Mouse (Mus musculus): ENCODE measurements around the gene Ints5. TPM values are rescaled to one million over a fixed set of nuclear protein-coding genes. Genes with fewer than 3 reads are reported as not detected.
A peak's percentile ranks its signal among the peaks of the same experiment; 100 is the strongest.

The Ints5 gene
- polyA plus RNA-seq, 1 experiment, result 48.0 TPM

GRCm38 (mm10) chr19:8870838-8871237 is 22.0 kb upstream of the Ints5 start:
- H3K79me3 ChIP-seq (ENCODE audit: low read depth), result peaks cover 11% of the 10 kb centered on the region
- peak overlapping the region; percentile 49 for H3ac ChIP-seq (ENCODE audit: control insufficient read depth, insufficient read length, low read depth)
- H3K79me2 ChIP-seq (ENCODE audit: control insufficient read depth, insufficient read depth), result peaks cover 23% of the 10 kb centered on the region
- no peaks in the 10 kb centered on the region for H3K27me3 ChIP-seq (ENCODE audit: control insufficient read depth, insufficient read depth, insufficient read length)
- no peak for TF ChIP-seq MYOD1 (IDR thresholded peaks at IDR 0.05; ENCODE audit: control insufficient read depth, insufficient read length, low read depth)
- TF ChIP-seq MYOG (IDR thresholded peaks at IDR 0.05; ENCODE audit: control insufficient read depth, extremely low read depth, insufficient read length), result no peak
- TF ChIP-seq MAX (IDR thresholded peaks at IDR 0.05), result no peak
- no peak for TF ChIP-seq USF1 (IDR thresholded peaks at IDR 0.05; ENCODE audit: low read depth)
- TF ChIP-seq CEBPB (IDR thresholded peaks at IDR 0.05; ENCODE audit: low read depth), result no peak
- TF ChIP-seq FOSL1 (IDR thresholded peaks at IDR 0.05; ENCODE audit: insufficient read depth, low read length, poor library complexity, severe bottlenecking), result no peak
- no peak for TF ChIP-seq CTCF (IDR thresholded peaks at IDR 0.05; ENCODE audit: control insufficient read depth, insufficient read depth, insufficient read length)
- peak overlapping the region; percentile 84 for H3K4me3 ChIP-seq (ENCODE audit: insufficient read depth, poor library complexity, severe bottlenecking)
- H3K36me3 ChIP-seq (ENCODE audit: control insufficient read depth, insufficient read depth), result peaks cover 29% of the 10 kb centered on the region

- Histone ChIP-seq H3K4me3 (ENCODE audit: insufficient read depth, poor library complexity, severe bottlenecking) (peak within 1 kb of the TSS; percentile 84), H3ac (ENCODE audit: control insufficient read depth, insufficient read length, low read depth) (peak within 1 kb of the TSS; percentile 98), H3K79me3 (ENCODE audit: low read depth) (peaks cover 11% of the 10 kb centered on the region), H3K27me3 (ENCODE audit: control insufficient read depth, insufficient read depth, insufficient read length) (no peaks in the 10 kb centered on the region), H3K79me2 (ENCODE audit: control insufficient read depth, insufficient read depth) (peaks cover 23% of the 10 kb centered on the region), H3K36me3 (ENCODE audit: control insufficient read depth, insufficient read depth) (peaks cover 36% of the 10 kb centered on the region)
- no peak for TF ChIP-seq CEBPB (IDR thresholded peaks at IDR 0.05; ENCODE audit: low read depth)
- TF ChIP-seq CTCF (IDR thresholded peaks at IDR 0.05; ENCODE audit: control insufficient read depth, insufficient read depth, insufficient read length), result no peak
- no peak for TF ChIP-seq MYOG (IDR thresholded peaks at IDR 0.05; ENCODE audit: control insufficient read depth, extremely low read depth, insufficient read length)
- no peak for TF ChIP-seq FOSL1 (IDR thresholded peaks at IDR 0.05; ENCODE audit: insufficient read depth, low read length, poor library complexity, severe bottlenecking)
- TF ChIP-seq MAX (IDR thresholded peaks at IDR 0.05), result peak; percentile 57
- TF ChIP-seq MYOD1 (IDR thresholded peaks at IDR 0.05; ENCODE audit: control insufficient read depth, insufficient read length, low read depth), result no peak
- peak; percentile 100 for TF ChIP-seq USF1 (IDR thresholded peaks at IDR 0.05; ENCODE audit: low read depth)
Measured at GRCm38 (mm10) chr19:8871267-8872186, 21.3 kb upstream of the Ints5 start, which contains the start of gene Ubxn1. Ubxn1 (plus strand) TSS chr19:8871496.

GRCm38 (mm10) chr19:8872266-8872840 is 20.5 kb upstream of the Ints5 start:
- Histone ChIP-seq H3ac (ENCODE audit: control insufficient read depth, insufficient read length, low read depth) (peak overlapping the region; percentile 98), H3K79me2 (ENCODE audit: control insufficient read depth, insufficient read depth) (peaks cover 23% of the 10 kb centered on the region), H3K27me3 (ENCODE audit: control insufficient read depth, insufficient read depth, insufficient read length) (no peaks in the 10 kb centered on the region), H3K4me3 (ENCODE audit: insufficient read depth, poor library complexity, severe bottlenecking) (peak overlapping the region; percentile 84), H3K36me3 (ENCODE audit: control insufficient read depth, insufficient read depth) (peaks cover 36% of the 10 kb centered on the region), H3K79me3 (ENCODE audit: low read depth) (peaks cover 11% of the 10 kb centered on the region)
- no peak for TF ChIP-seq MYOD1 (IDR thresholded peaks at IDR 0.05; ENCODE audit: control insufficient read depth, insufficient read length, low read depth)
- TF ChIP-seq FOSL1 (IDR thresholded peaks at IDR 0.05; ENCODE audit: insufficient read depth, low read length, poor library complexity, severe bottlenecking), result no peak
- no peak for TF ChIP-seq CTCF (IDR thresholded peaks at IDR 0.05; ENCODE audit: control insufficient read depth, insufficient read depth, insufficient read length)
- no peak for TF ChIP-seq CEBPB (IDR thresholded peaks at IDR 0.05; ENCODE audit: low read depth)

- H3K36me3 ChIP-seq (ENCODE audit: control insufficient read depth, insufficient read depth), result peaks cover 42% of the 10 kb centered on the region
- TF ChIP-seq CEBPB (IDR thresholded peaks at IDR 0.05; ENCODE audit: low read depth) (no peak), FOSL1 (IDR thresholded peaks at IDR 0.05; ENCODE audit: insufficient read depth, low read length, poor library complexity, severe bottlenecking) (no peak), CTCF (IDR thresholded peaks at IDR 0.05; ENCODE audit: control insufficient read depth, insufficient read depth, insufficient read length) (no peak), MAX (IDR thresholded peaks at IDR 0.05) (no peak), MYOG (IDR thresholded peaks at IDR 0.05; ENCODE audit: control insufficient read depth, extremely low read depth, insufficient read length) (no peak), USF1 (IDR thresholded peaks at IDR 0.05; ENCODE audit: low read depth) (no peak), MYOD1 (IDR thresholded peaks at IDR 0.05; ENCODE audit: control insufficient read depth, insufficient read length, low read depth) (no peak)
- no peak overlapping the region for H3K4me3 ChIP-seq (ENCODE audit: insufficient read depth, poor library complexity, severe bottlenecking)
- H3K79me2 ChIP-seq (ENCODE audit: control insufficient read depth, insufficient read depth), result peaks cover 23% of the 10 kb centered on the region
- H3K79me3 ChIP-seq (ENCODE audit: low read depth), result peaks cover 11% of the 10 kb centered on the region
- no peak overlapping the region for H3ac ChIP-seq (ENCODE audit: control insufficient read depth, insufficient read length, low read depth)
- no peaks in the 10 kb centered on the region for H3K27me3 ChIP-seq (ENCODE audit: control insufficient read depth, insufficient read depth, insufficient read length)
Measured at GRCm38 (mm10) chr19:8875031-8875430, 17.8 kb upstream of the Ints5 start.

GRCm38 (mm10) chr19:8880311-8881033 is 12.3 kb upstream of the Ints5 start, which contains the start of gene Uqcc3:
Uqcc3 (minus strand) TSS chr19:8880923.
- Histone ChIP-seq H3K27me3 (ENCODE audit: control insufficient read depth, insufficient read depth, insufficient read length) (no peaks in the 10 kb centered on the region), H3K79me2 (ENCODE audit: control insufficient read depth, insufficient read depth) (no peaks in the 10 kb centered on the region), H3K36me3 (ENCODE audit: control insufficient read depth, insufficient read depth) (peaks cover 17% of the 10 kb centered on the region), H3K79me3 (ENCODE audit: low read depth) (no peaks in the 10 kb centered on the region), H3K4me3 (ENCODE audit: insufficient read depth, poor library complexity, severe bottlenecking) (peak within 1 kb of the TSS; percentile 57), H3ac (ENCODE audit: control insufficient read depth, insufficient read length, low read depth) (peak within 1 kb of the TSS; percentile 88)
- TF ChIP-seq MYOG (IDR thresholded peaks at IDR 0.05; ENCODE audit: control insufficient read depth, extremely low read depth, insufficient read length) (no peak), MYOD1 (IDR thresholded peaks at IDR 0.05; ENCODE audit: control insufficient read depth, insufficient read length, low read depth) (no peak), USF1 (IDR thresholded peaks at IDR 0.05; ENCODE audit: low read depth) (peak; percentile 68), FOSL1 (IDR thresholded peaks at IDR 0.05; ENCODE audit: insufficient read depth, low read length, poor library complexity, severe bottlenecking) (no peak), MAX (IDR thresholded peaks at IDR 0.05) (peak; percentile 96)
